Mouse (Mus musculus): ENCODE measurements at regions not wholly inside any gene's neighbourhood (a gene's known extent, or its start where the extent isn't known, plus 50 kb on each side); places are given as distances from the start of the nearest gene placed in this dataset.

GRCm38 (mm10) chr12:45499834-45500233, 425.3 kb upstream of the Stxbp6 start:
- TF ChIP-seq EP300 (IDR thresholded peaks at IDR 0.05; ENCODE audit: low read length) (no peak), CTCF (conservative IDR thresholded peaks at IDR 0.05 in 1 of 2, IDR thresholded peaks at IDR 0.05 in 1 of 2; ENCODE audit: low read depth in 2 of 2, low read length in 2 of 2) (no peak), MAFK (IDR thresholded peaks at IDR 0.05; ENCODE audit: insufficient replicate concordance, low read length) (no peak), POLR2A (IDR thresholded peaks at IDR 0.05; ENCODE audit: low read depth, low read length) (no peak), RCOR1 (conservative IDR thresholded peaks at IDR 0.05; ENCODE audit: low read depth, low read length) (no peak), ZMIZ1 (IDR thresholded peaks at IDR 0.05; ENCODE audit: low read depth, low read length) (no peak), USF1 (IDR thresholded peaks at IDR 0.05; ENCODE audit: low read depth, low read length) (no peak), ZNF384 (IDR thresholded peaks at IDR 0.05; ENCODE audit: low read depth, low read length) (no peak), SIN3A (IDR thresholded peaks at IDR 0.05; ENCODE audit: low read length) (no peak), MAZ (IDR thresholded peaks at IDR 0.05; ENCODE audit: low read depth, low read length) (no peak), USF2 (conservative IDR thresholded peaks at IDR 0.05; ENCODE audit: low read depth, low read length) (no peak), ZKSCAN1 (IDR thresholded peaks at IDR 0.05; ENCODE audit: borderline replicate concordance, low read depth, low read length) (no peak)

Data from CH12.LX (cell line).